In the genomic region with DNA sequence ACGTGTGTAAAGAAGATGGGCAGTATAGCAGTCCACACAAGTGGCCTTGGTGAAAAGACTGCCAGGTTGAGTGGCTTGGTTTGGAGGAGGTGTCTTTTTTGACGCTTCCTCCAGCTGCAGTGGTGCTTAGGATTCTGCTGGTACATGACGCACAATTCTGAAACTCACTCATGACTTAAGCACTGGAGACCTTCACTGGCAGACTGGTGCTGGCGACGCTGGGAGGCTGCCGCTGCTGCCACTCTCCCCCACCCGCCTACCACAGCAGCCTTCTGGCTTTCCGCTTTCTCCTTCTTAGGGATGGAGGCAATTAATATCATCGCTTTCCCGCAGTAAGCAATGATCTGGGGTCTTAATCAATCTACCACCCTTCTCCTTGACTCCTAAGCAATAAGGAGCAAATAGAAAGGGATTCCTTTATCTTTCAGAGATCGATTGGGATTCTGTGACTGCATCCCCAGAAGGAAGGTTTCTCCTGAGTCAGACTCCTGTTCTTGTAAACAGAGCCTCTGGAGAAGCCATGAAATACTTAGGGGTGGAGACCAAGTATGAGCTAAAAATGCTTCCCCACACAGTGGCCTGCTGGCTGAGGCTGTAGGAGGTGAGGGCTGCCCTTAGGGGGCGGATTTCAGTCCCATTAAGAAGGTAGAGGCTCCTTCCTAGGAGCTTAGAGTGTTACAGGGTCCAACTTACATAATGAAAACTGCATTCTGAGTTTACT, we compare ENCODE assay signal across 11 mouse cellular contexts. TPM values are rescaled to one million over a fixed set of nuclear protein-coding genes. Genes with fewer than 3 reads are reported as not detected.
DNase-seq lines count a peak whose midpoint lies in the region; ATAC-seq and TF ChIP-seq lines count a peak whose summit lies in the region.
"Had no signal": no experiment of that assay in that cellular context is flagged by ENCODE, and none has a peak within 500 bp of the region (broad histone marks: within the 10 kb centered on the region; RNA-seq: fewer than 3 reads in every experiment).

No protein-coding gene starts in this region.

- H3K9me3 ChIP-seq in forebrain, postnatal 0 days (ENCODE audit: low read length) = no peaks in the 10 kb centered on the region
- no peaks in the 10 kb centered on the region for H3K9me3 ChIP-seq in forebrain, embryonic 13.5 days (replicated peaks)
- H3K9me3 ChIP-seq in liver, embryonic 12.5 days (replicated peaks) = no peaks in the 10 kb centered on the region
- no peaks in the 10 kb centered on the region for H3K9me3 ChIP-seq in liver, embryonic 11.5 days (ENCODE audit: control insufficient read depth, low read length)
- no peaks in the 10 kb centered on the region for H3K9me3 ChIP-seq in embryonic facial prominence, embryonic 11.5 days (replicated peaks; ENCODE audit: control insufficient read depth, low read length)
- H3K9me3 ChIP-seq in liver, embryonic 15.5 days (replicated peaks) = no peaks in the 10 kb centered on the region

- no peaks in the 10 kb centered on the region; the same call in 1 of the 2 replicates for H3K4me1 ChIP-seq in forebrain, postnatal 0 days (ENCODE audit: insufficient read depth)
- H3K4me1 ChIP-seq in forebrain, embryonic 13.5 days = peaks cover 11% of the 10 kb centered on the region
- peaks cover 16% of the 10 kb centered on the region for H3K4me1 ChIP-seq in liver, embryonic 12.5 days
- peaks cover 7% of the 10 kb centered on the region for H3K4me1 ChIP-seq in liver, embryonic 11.5 days (replicated peaks; ENCODE audit: control insufficient read depth, insufficient read depth, low read length)
- 0 out of 2 replicates have a peak, but pooled peaks cover 2% of the 10 kb centered on the region for H3K4me1 ChIP-seq in embryonic facial prominence, embryonic 11.5 days (ENCODE audit: control insufficient read depth, insufficient read depth, low read length)
- H3K4me1 ChIP-seq in liver, embryonic 15.5 days (replicated peaks) = peaks cover 29% of the 10 kb centered on the region

- ATAC-seq in forebrain, postnatal 0 days = no peak
- no peak for ATAC-seq in forebrain, embryonic 13.5 days
- no peak for ATAC-seq in liver, embryonic 12.5 days
- ATAC-seq in liver, embryonic 11.5 days (replicated peaks; ENCODE audit: low FRiP score) = no peak
- no peak for ATAC-seq in embryonic facial prominence, embryonic 11.5 days (replicated peaks; ENCODE audit: insufficient number of reproducible peaks, low FRiP score, low TSS enrichment, low read depth)
- ATAC-seq in liver, embryonic 15.5 days (ENCODE audit: insufficient read depth) = no peak; the same call in 1 of the 2 replicates

- H3K4me3 ChIP-seq in forebrain, postnatal 0 days (ENCODE audit: low read depth, low read length) = no peak overlapping the region
- no peak overlapping the region for H3K4me3 ChIP-seq in forebrain, embryonic 13.5 days
- H3K4me3 ChIP-seq in liver, embryonic 12.5 days = no peak overlapping the region
- H3K4me3 ChIP-seq in liver, embryonic 11.5 days (ENCODE audit: low read depth, low read length) = no peak overlapping the region
- no peak overlapping the region for H3K4me3 ChIP-seq in embryonic facial prominence, embryonic 11.5 days (ENCODE audit: low read depth, low read length)
- no peak overlapping the region for H3K4me3 ChIP-seq in liver, embryonic 15.5 days (replicated peaks)
- H3K4me3 ChIP-seq: myocyte had no signal

- 59% methylated on average over 12 of the region's 12 CpGs for WGBS in forebrain, postnatal 0 days
- WGBS in forebrain, embryonic 13.5 days = 61% methylated on average over 12 of the region's 12 CpGs
- WGBS in liver, embryonic 12.5 days (ENCODE audit: insufficient replicate concordance) = 79% methylated on average over 12 of the region's 12 CpGs
- 70% methylated on average over 12 of the region's 12 CpGs for WGBS in liver, embryonic 11.5 days
- 42% methylated on average over 12 of the region's 12 CpGs for WGBS in embryonic facial prominence, embryonic 11.5 days
- 81% methylated on average over 12 of the region's 12 CpGs for WGBS in liver, embryonic 15.5 days (ENCODE audit: insufficient replicate concordance)

- no peaks in the 10 kb centered on the region for H3K27me3 ChIP-seq in forebrain, postnatal 0 days (ENCODE audit: insufficient read depth, low read length)
- H3K27me3 ChIP-seq in forebrain, embryonic 13.5 days = no peaks in the 10 kb centered on the region
- no peaks in the 10 kb centered on the region for H3K27me3 ChIP-seq in liver, embryonic 12.5 days (replicated peaks)
- H3K27me3 ChIP-seq in liver, embryonic 11.5 days (replicated peaks; ENCODE audit: control insufficient read depth, insufficient read depth, low read length) = no peaks in the 10 kb centered on the region
- H3K27me3 ChIP-seq in embryonic facial prominence, embryonic 11.5 days (ENCODE audit: control insufficient read depth, insufficient read depth, low read length) = no peaks in the 10 kb centered on the region
- no peaks in the 10 kb centered on the region for H3K27me3 ChIP-seq in liver, embryonic 15.5 days

- no peaks in the 10 kb centered on the region; the same call in 1 of the 2 replicates for H3K36me3 ChIP-seq in forebrain, postnatal 0 days (ENCODE audit: insufficient read depth)
- peaks cover 13% of the 10 kb centered on the region for H3K36me3 ChIP-seq in forebrain, embryonic 13.5 days (ENCODE audit: poor library complexity, severe bottlenecking)
- peaks cover 100% of the 10 kb centered on the region for H3K36me3 ChIP-seq in liver, embryonic 12.5 days
- H3K36me3 ChIP-seq in liver, embryonic 11.5 days (ENCODE audit: control insufficient read depth, insufficient read depth, low read length) = peaks cover 4% of the 10 kb centered on the region; the same call in 1 of the 2 replicates
- H3K36me3 ChIP-seq in embryonic facial prominence, embryonic 11.5 days (replicated peaks; ENCODE audit: control insufficient read depth, insufficient read depth, low read depth, low read length) = no peaks in the 10 kb centered on the region
- peaks cover 100% of the 10 kb centered on the region for H3K36me3 ChIP-seq in liver, embryonic 15.5 days (replicated peaks)

- H3K9ac ChIP-seq in forebrain, postnatal 0 days = no peak overlapping the region
- no peak overlapping the region for H3K9ac ChIP-seq in forebrain, embryonic 13.5 days
- no peak overlapping the region for H3K9ac ChIP-seq in liver, embryonic 12.5 days
- no peak overlapping the region for H3K9ac ChIP-seq in liver, embryonic 11.5 days (ENCODE audit: low read depth, low read length)
- H3K9ac ChIP-seq in embryonic facial prominence, embryonic 11.5 days (replicated peaks; ENCODE audit: low read length) = no peak overlapping the region
- no peak overlapping the region; the same call in 1 of the 2 replicates for H3K9ac ChIP-seq in liver, embryonic 15.5 days

- TF ChIP-seq CTCF in forebrain, postnatal 0 days (IDR thresholded peaks at IDR 0.05; ENCODE audit: low read depth) = 0 out of 2 replicates have a peak, but pooled peaks have one; percentile 17

- H3K27ac ChIP-seq in forebrain, postnatal 0 days (ENCODE audit: low read depth, low read length) = no peak overlapping the region
- H3K27ac ChIP-seq in forebrain, embryonic 13.5 days = no peak overlapping the region
- peak overlapping the region; percentile 49; the same call in 1 of the 2 replicates for H3K27ac ChIP-seq in liver, embryonic 12.5 days
- no peak overlapping the region for H3K27ac ChIP-seq in liver, embryonic 11.5 days (ENCODE audit: low read depth, low read length)
- no peak overlapping the region; the same call in 1 of the 2 replicates for H3K27ac ChIP-seq in embryonic facial prominence, embryonic 11.5 days (replicated peaks; ENCODE audit: low read depth, low read length)
- H3K27ac ChIP-seq in liver, embryonic 15.5 days (replicated peaks) = peak overlapping the region; percentile 73

- H3K4me2 ChIP-seq in forebrain, postnatal 0 days (ENCODE audit: low read depth) = no peak overlapping the region
- no peak overlapping the region for H3K4me2 ChIP-seq in forebrain, embryonic 13.5 days
- no peak overlapping the region for H3K4me2 ChIP-seq in liver, embryonic 12.5 days
- H3K4me2 ChIP-seq in liver, embryonic 11.5 days = no peak overlapping the region
- H3K4me2 ChIP-seq in embryonic facial prominence, embryonic 11.5 days (ENCODE audit: low read depth, low read length) = no peak overlapping the region
- H3K4me2 ChIP-seq in liver, embryonic 15.5 days = 0 out of 2 replicates have a peak overlapping the region, but pooled peaks have one; percentile 3

- no peak for DNase-seq in forebrain, postnatal 0 days
- DNase-seq in liver, embryonic 11.5 days (ENCODE audit: low spot score) = no peak
- DNase-seq in embryonic facial prominence, embryonic 11.5 days (ENCODE audit: low spot score) = peak; percentile 37
- no peak for DNase-seq in ovary, adult 18-20 months (ENCODE audit: low spot score)
- no peak for DNase-seq in gastrocnemius, postnatal 10 days
- DNase-seq: cerebellum, adult 11 months had no signal

RNA-seq across cellular contexts. Expression of a gene that starts 22.5 kb away (rescaled TPM):
- 0.14 TPM in 1 of 2 replicates, not detected in the other for total RNA-seq in forebrain, postnatal 0 days (2014; rRNA removed)
- 0.10 TPM in 1 of 2 replicates, not detected in the other for polyA plus RNA-seq in forebrain, postnatal 0 days (2015; fragmentation: Nextera tagmentation; extraction: Ambion mirVana)
- polyA plus RNA-seq in forebrain, embryonic 13.5 days (2015; fragmentation: Nextera tagmentation; extraction: Ambion mirVana) = not detected in 2 replicates
- polyA plus RNA-seq in liver, embryonic 12.5 days (2016; fragmentation: Nextera tagmentation; extraction: Ambion mirVana) = 0.61 TPM in 2 replicates
- polyA plus RNA-seq in liver, embryonic 11.5 days (2014; fragmentation: Nextera tagmentation; extraction: Ambion mirVana) = 0.62 and 0.78 TPM in 2 replicates
- polyA plus RNA-seq in embryonic facial prominence, embryonic 11.5 days (2014; fragmentation: Nextera tagmentation; extraction: Ambion mirVana) = 0.32 and 0.76 TPM in 2 replicates
- 0.58 and 0.70 TPM in 2 replicates for polyA plus RNA-seq in liver, embryonic 15.5 days (2015; fragmentation: Nextera tagmentation; extraction: Ambion mirVana)
- under 1 TPM; 0.09 to 0.25 TPM for total RNA-seq in gastrocnemius, postnatal 10 days (2021)
- polyA plus RNA-seq: C2C12 had no signal

RNA-seq across cellular contexts. Expression of a gene that starts 51.3 kb away (rescaled TPM):
- total RNA-seq in forebrain, postnatal 0 days (2014; rRNA removed) = 7.0 and 10.0 TPM in 2 replicates
- polyA plus RNA-seq in forebrain, postnatal 0 days (2015; fragmentation: Nextera tagmentation; extraction: Ambion mirVana) = 0.78 and 1.4 TPM in 2 replicates
- polyA plus RNA-seq in forebrain, embryonic 13.5 days (2015; fragmentation: Nextera tagmentation; extraction: Ambion mirVana) = 3.5 and 3.6 TPM in 2 replicates
- 2.0 and 2.2 TPM in 2 replicates for polyA plus RNA-seq in liver, embryonic 12.5 days (2016; fragmentation: Nextera tagmentation; extraction: Ambion mirVana)
- 4.4 and 4.5 TPM in 2 replicates for polyA plus RNA-seq in liver, embryonic 11.5 days (2014; fragmentation: Nextera tagmentation; extraction: Ambion mirVana)
- polyA plus RNA-seq in embryonic facial prominence, embryonic 11.5 days (2014; fragmentation: Nextera tagmentation; extraction: Ambion mirVana) = 7.0 and 8.8 TPM in 2 replicates
- polyA plus RNA-seq in liver, embryonic 15.5 days (2015; fragmentation: Nextera tagmentation; extraction: Ambion mirVana) = 1.3 TPM in 2 replicates
- total RNA-seq in gastrocnemius, postnatal 10 days (2021) = 10 to 100 TPM; 42.4 to 56.6 TPM

RNA-seq across cellular contexts. Expression of a gene that starts 51.8 kb away (rescaled TPM):
- 5.7 and 6.4 TPM in 2 replicates for total RNA-seq in forebrain, postnatal 0 days (2014; rRNA removed)
- polyA plus RNA-seq in forebrain, postnatal 0 days (2015; fragmentation: Nextera tagmentation; extraction: Ambion mirVana) = not detected in 2 replicates
- polyA plus RNA-seq in forebrain, embryonic 13.5 days (2015; fragmentation: Nextera tagmentation; extraction: Ambion mirVana) = not detected in 2 replicates
- polyA plus RNA-seq in liver, embryonic 12.5 days (2016; fragmentation: Nextera tagmentation; extraction: Ambion mirVana) = not detected in 2 replicates
- polyA plus RNA-seq in liver, embryonic 11.5 days (2014; fragmentation: Nextera tagmentation; extraction: Ambion mirVana) = not detected in 2 replicates
- not detected in 2 replicates for polyA plus RNA-seq in embryonic facial prominence, embryonic 11.5 days (2014; fragmentation: Nextera tagmentation; extraction: Ambion mirVana)
- not detected in 2 replicates for polyA plus RNA-seq in liver, embryonic 15.5 days (2015; fragmentation: Nextera tagmentation; extraction: Ambion mirVana)
- 10 to 100 TPM; 17.4 to 22.3 TPM for total RNA-seq in gastrocnemius, postnatal 10 days (2021)

Comparison
In these comparisons a context has a peak if more than half of its experiments do, and no peak if none do; other contexts are left out.
1. H3K27ac ChIP-seq: peak in liver, embryonic 12.5 days (single experiment) and liver, embryonic 15.5 days (single experiment); none in forebrain, postnatal 0 days (single experiment), forebrain, embryonic 13.5 days (single experiment), liver, embryonic 11.5 days (single experiment) and embryonic facial prominence, embryonic 11.5 days (single experiment).